Mouse (Mus musculus) neural tube, embryonic 10.5 days (tissue): Measurements from ENCODE around the gene 1700018G05Rik.
"Not testable (repeated sequence)": the region's sequence is repeated elsewhere in the genome, so short reads cannot be mapped to it uniquely, and the experiment has no call there.

ENCODE experiments used
- DNase-seq: peaks from one replicate; pipeline ENCODE4 v3.0.0-alpha.2; 2017; ENCODE audit warnings: low spot score; ENCODE audit errors: extremely low spot score

1700018G05Rik gene

GRCm38 (mm10) chrX:102928072-102928471 lies at the start of gene 1700018G05Rik:
TSS of gene 1700018G05Rik (plus strand) at chrX:102928372.
- not testable (repeated sequence) for DNase-seq

GRCm38 (mm10) chrX:102908587-102908986 lies 19.6 kb upstream of the 1700018G05Rik start, which contains the start of the genes Dmrtc1a and 1700011M02Rik:
TSS of gene Dmrtc1a (minus strand) at chrX:102908687.
TSS of gene 1700011M02Rik (plus strand) at chrX:102908905.
- DNase-seq: not testable (repeated sequence)

DNA sequence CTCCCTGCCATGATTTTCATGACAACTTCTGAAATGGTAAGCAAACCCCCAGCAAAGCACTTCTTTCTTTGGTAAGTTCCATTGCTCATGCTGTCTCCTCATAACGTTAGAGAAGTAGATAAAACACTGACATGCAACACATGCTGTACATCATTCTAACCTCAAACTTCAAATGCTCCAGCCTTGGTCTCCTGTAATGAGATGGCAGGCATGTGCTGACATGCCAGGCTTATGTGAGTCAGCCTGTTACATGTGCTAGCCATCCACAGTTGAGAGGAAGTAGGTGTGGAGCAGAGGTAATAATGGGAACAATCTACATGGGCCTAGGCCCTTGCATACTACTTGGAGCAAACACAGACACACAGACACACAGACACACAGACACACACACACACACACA lies 13.3 kb upstream of the 1700018G05Rik start:
- DNase-seq: not testable (repeated sequence)

DNA sequence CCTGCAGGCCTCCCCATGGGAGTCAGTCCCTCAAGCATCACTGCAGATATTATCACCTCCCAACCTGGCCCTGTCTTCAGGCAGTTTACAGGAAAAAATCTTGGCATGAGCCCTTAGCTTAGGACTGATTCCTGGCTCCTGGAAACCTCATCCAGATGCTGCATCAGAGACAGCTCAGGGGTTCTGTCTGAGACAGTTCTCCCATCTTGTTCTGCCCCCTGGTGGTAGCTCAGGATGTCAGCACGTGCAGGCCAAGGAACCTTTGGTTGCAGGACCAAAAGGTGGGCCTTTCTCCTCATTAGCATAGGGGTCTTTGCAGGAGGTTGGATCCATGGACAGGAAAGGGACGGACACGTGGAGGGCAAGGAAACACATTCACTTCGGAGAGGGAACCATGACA lies 1.5 kb upstream of the 1700018G05Rik start:
- not testable (repeated sequence) for DNase-seq

- DNase-seq: no peak
Observed at GRCm38 (mm10) chrX:102932992-102933570, 4.9 kb downstream of the 1700018G05Rik start.

- DNase-seq: peak; percentile 58
Observed at GRCm38 (mm10) chrX:102933571-102934394, 5.6 kb downstream of the 1700018G05Rik start.

DNA sequence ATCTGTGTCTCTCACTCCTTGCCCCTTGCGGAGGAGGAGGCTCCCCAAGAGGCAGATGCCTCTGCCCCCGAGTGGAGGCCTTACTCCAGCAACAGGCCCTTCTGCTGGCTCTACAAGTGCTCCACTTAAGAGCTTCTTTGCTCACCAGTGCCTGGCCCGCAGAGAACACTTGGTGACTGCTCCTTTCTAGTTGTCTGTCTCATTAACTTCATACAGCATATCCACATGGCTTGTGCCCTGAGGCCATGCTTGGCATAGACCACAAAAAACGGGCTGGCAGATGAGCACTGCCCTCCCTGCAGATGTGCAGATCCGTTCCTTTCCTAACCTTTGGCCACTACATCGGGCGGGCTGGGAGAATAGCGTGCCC lies 6.2 kb downstream of the 1700018G05Rik start:
- no peak for DNase-seq

GRCm38 (mm10) chrX:102936743-102937142 lies 8.6 kb downstream of the 1700018G05Rik start:
- DNase-seq: no peak

- DNase-seq: not testable (repeated sequence)
Observed at GRCm38 (mm10) chrX:102950136-102950535, 22.0 kb downstream of the 1700018G05Rik start.

DNA sequence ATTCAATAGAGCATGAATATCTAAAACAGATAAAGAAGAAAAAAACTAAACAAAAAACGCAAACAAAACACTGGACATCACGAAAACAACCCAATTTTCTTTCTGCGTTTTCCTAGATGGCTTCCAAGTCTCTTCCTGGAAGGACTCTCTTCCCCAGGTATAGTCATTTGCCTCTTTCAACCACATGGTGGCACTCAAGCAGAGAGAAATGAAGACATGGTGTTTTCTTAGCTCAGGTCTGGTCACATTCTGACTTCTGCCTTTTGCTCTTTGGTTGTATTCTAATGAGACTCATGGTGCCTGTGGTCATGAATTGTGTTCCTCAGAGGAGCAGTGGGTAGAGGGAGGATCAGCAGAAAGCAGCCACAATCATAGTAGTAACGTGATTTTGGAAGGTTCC lies 30.7 kb downstream of the 1700018G05Rik start:
- DNase-seq: no peak

- no peak for DNase-seq
Observed at GRCm38 (mm10) chrX:102960581-102960980, 32.4 kb downstream of the 1700018G05Rik start.
